Mouse (Mus musculus) hindbrain, postnatal 0 days (tissue): ENCODE measurements around the gene Dedd2. TPM values are rescaled to one million over a fixed set of nuclear protein-coding genes. Genes with fewer than 3 reads are reported as not detected.

Experiments used
- ATAC-seq: fragments of 200-750 bp; cut with Nextera tagmentation; 2 replicates; pipeline ENCODE4 v1.8.0; 2017; ENCODE audit warnings: mild to moderate bottlenecking, moderate TSS enrichment, moderate library complexity
- DNase-seq: peaks from one replicate; pipeline ENCODE4 v3.0.0-alpha.2; 2015; ENCODE audit warnings: low spot score
- H3K27ac ChIP-seq: fragments of 300-500 bp; sonication (generic); 2 replicates; pipeline ENCODE4 v1.5.1; 2014; ENCODE audit warnings: mild to moderate bottlenecking
- H3K27me3 ChIP-seq: fragments of 300-500 bp; sonication (generic); 2 replicates; pipeline ENCODE4 v1.6.1; 2014; ENCODE audit warnings: low read length, mixed read lengths; ENCODE audit not compliant: insufficient read depth
- H3K36me3 ChIP-seq: fragments of 300-500 bp; sonication (generic); 2 replicates; pipeline ENCODE4 v1.6.1; 2014; ENCODE audit warnings: low read length, mixed read lengths; ENCODE audit not compliant: insufficient read depth
- H3K4me1 ChIP-seq: fragments of 300-500 bp; sonication (generic); 2 replicates; pipeline ENCODE4 v1.6.1; 2014; ENCODE audit warnings: antibody characterized with exemption, low read length, mixed read lengths; ENCODE audit not compliant: insufficient read depth
- H3K4me2 ChIP-seq: fragments of 300-500 bp; sonication (generic); 2 replicates; pipeline ENCODE4 v1.6.1; 2014; ENCODE audit warnings: low read depth, mild to moderate bottlenecking, low read length, moderate library complexity, mixed read lengths
- H3K4me3 ChIP-seq: fragments of 300-500 bp; sonication (generic); 2 replicates; pipeline ENCODE4 v1.5.1; 2014; ENCODE audit warnings: low read length
- H3K9ac ChIP-seq: fragments of 300-500 bp; sonication (generic); replicated peaks from 2 replicates; pipeline ENCODE4 v1.6.1; 2014; ENCODE audit warnings: mild to moderate bottlenecking, low read length, moderate library complexity, mixed read lengths
- H3K9me3 ChIP-seq: fragments of 300-500 bp; sonication (generic); 2 replicates; pipeline ENCODE4 v1.6.1; 2016; ENCODE audit warnings: low read length, mixed read lengths
- CTCF ChIP-seq: IDR thresholded peaks from 2 replicates; pipeline ENCODE4 v1.5.1; 2016; ENCODE audit warnings: antibody characterized with exemption, control low read depth, low read depth
- WGBS: fragments of 180-500 bp; shearing (Covaris S2); extraction: QIAGEN DNeasy Blood & Tissue Kit; methylation state at CpG from one replicate; pipeline ENCODE4 v1.1.7; 2014; 5-methylcytosine and 5-hydroxymethylcytosine counted together
- polyA plus RNA-seq: library from polyadenylated mRNA; unstranded; fragments of >200 nt; fragmentation: Nextera tagmentation; extraction: Ambion mirVana; gene quantifications from 2 replicates; pipeline ENCODE4 v1.2.1, GENCODE M21; 2015
- total RNA-seq: library from RNA; depleted of rRNA; stranded (reverse); fragments of >200 nt; gene quantifications from 2 replicates; pipeline ENCODE4 v1.2.3, GENCODE M21; 2014

Gene Dedd2
- total and polyA plus RNA-seq, 2 experiments from 2014 or later: 19.8 to 31.7 TPM

DNA sequence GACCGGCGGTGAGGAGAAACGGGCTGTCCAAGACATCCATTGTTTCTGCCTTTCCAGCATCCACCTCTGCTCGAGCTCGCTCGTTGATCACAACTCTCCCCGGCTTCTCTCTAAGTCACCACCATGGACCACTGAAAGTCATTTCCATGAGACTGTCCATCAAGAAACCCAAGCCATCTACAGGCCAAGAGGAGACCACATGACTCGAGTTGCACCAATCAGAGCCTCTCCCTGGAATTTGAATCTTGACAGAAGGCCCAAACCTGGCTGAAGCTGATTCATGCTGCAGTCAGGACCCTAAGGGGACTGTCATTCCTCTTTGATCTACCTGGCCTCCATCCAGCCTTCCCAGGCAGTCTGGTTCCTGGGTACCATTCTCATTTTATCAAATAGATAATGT lies 28.3 kb downstream of the Dedd2 start:
- no peak overlapping the region for H3K4me2 ChIP-seq
- no peak overlapping the region for H3K4me3 ChIP-seq
- H3K9me3 ChIP-seq: no peaks in the 10 kb centered on the region
- H3K36me3 ChIP-seq: no peaks in the 10 kb centered on the region
- TF ChIP-seq CTCF: no peak
- no peak overlapping the region for H3K9ac ChIP-seq
- H3K4me1 ChIP-seq: no peaks in the 10 kb centered on the region
- no peaks in the 10 kb centered on the region for H3K27me3 ChIP-seq
- DNase-seq: peak; percentile 54
- ATAC-seq: peak; percentile 70
- WGBS: 71% methylated on average over 8 of the region's 8 CpGs
- no peak overlapping the region for H3K27ac ChIP-seq

DNA sequence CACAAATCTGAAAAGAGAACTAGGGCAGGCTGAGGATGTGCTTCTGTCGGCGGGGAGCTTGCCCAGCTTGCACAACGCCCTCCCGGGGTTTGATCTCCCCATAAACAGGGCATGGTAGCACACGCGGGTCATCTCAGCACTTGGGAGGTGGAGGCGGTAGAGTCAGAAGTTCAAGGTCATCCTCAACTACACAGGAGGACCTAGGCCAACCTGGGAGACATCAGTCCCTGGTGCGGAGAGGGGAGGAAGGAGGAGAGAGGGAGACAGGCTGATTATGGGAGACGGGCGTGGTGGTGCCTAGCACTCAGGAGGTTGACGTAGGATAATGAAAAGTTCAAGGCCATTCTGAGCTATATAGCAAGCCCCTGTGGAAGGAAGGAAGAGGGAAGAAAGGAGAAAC lies 29.6 kb downstream of the Dedd2 start:
- no peak for DNase-seq
- Histone ChIP-seq H3K36me3 (no peaks in the 10 kb centered on the region), H3K4me3 (no peak overlapping the region), H3K27ac (no peak overlapping the region), H3K4me1 (no peaks in the 10 kb centered on the region), H3K27me3 (no peaks in the 10 kb centered on the region), H3K9ac (no peak overlapping the region), H3K9me3 (no peaks in the 10 kb centered on the region), H3K4me2 (no peak overlapping the region)
- ATAC-seq: no peak
- TF ChIP-seq CTCF: no peak
- WGBS: 89% methylated on average over 11 of the region's 11 CpGs

GRCm38 (mm10) chr7:25187662-25188650 lies 32.5 kb downstream of the Dedd2 start:
- TF ChIP-seq CTCF: peak; percentile 100

GRCm38 (mm10) chr7:25184091-25184490 lies 36.3 kb downstream of the Dedd2 start:
- H3K9ac ChIP-seq: no peak overlapping the region
- H3K4me2 ChIP-seq: no peak overlapping the region
- H3K9me3 ChIP-seq: no peaks in the 10 kb centered on the region
- no peaks in the 10 kb centered on the region for H3K36me3 ChIP-seq
- ATAC-seq (no peak), DNase-seq (no peak)
- H3K27ac ChIP-seq: no peak overlapping the region
- H3K4me1 ChIP-seq: no peaks in the 10 kb centered on the region
- WGBS: 80% methylated on average over 6 of the region's 6 CpGs
- H3K4me3 ChIP-seq: no peak overlapping the region
- no peak for TF ChIP-seq CTCF
- H3K27me3 ChIP-seq: no peaks in the 10 kb centered on the region

More at GRCm38 (mm10) chr7:25187662-25188650, 32.5 kb downstream of the Dedd2 start:
- H3K4me2 ChIP-seq: peak overlapping the region; percentile 23
- no peaks in the 10 kb centered on the region for H3K9me3 ChIP-seq
- no peaks in the 10 kb centered on the region for H3K4me1 ChIP-seq
- H3K27ac ChIP-seq: no peak overlapping the region
- H3K27me3 ChIP-seq: no peaks in the 10 kb centered on the region
- no peak overlapping the region for H3K4me3 ChIP-seq
- H3K9ac ChIP-seq: no peak overlapping the region
- ATAC-seq: peak; percentile 89
- peak; percentile 93 for DNase-seq
- no peaks in the 10 kb centered on the region for H3K36me3 ChIP-seq
- 32% methylated on average over 21 of the region's 21 CpGs for WGBS

DNA sequence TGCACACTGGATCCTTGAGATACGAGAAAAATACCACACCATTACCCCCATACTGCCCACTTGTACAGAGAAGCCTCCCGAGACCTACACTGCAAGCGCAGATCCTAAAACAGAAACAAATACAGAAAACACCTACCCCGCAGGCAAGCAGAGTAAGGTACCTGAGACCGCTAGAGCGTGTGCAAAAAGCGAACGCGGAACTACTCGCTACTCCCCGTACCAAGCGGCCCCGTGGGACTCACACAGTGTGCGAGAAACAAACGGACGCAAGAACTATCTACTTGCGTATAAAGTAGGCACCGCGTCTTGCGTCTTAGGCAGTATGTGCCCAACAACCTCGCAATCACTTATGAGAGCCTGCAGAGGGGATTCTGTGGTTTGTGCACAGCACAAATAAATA lies 38.6 kb downstream of the Dedd2 start:
- no peak for TF ChIP-seq CTCF
- Histone ChIP-seq H3K4me3 (peak overlapping the region; percentile 24), H3K4me1 (peaks cover 11% of the 10 kb centered on the region; the same call in 1 of the 2 replicates), H3K9me3 (no peaks in the 10 kb centered on the region), H3K27ac (no peak overlapping the region), H3K4me2 (peak overlapping the region; percentile 76), H3K27me3 (no peaks in the 10 kb centered on the region), H3K9ac (no peak overlapping the region), H3K36me3 (no peaks in the 10 kb centered on the region)
- DNase-seq (peak; percentile 59), ATAC-seq (no peak)
- WGBS: 3% methylated on average over 21 of the region's 21 CpGs

GRCm38 (mm10) chr7:25181331-25181790 lies 39.1 kb downstream of the Dedd2 start:
- WGBS: under 1% methylated on average over 14 of the region's 15 CpGs
- DNase-seq (no peak), ATAC-seq (no peak)
- H3K27ac ChIP-seq: no peak overlapping the region
- H3K9ac ChIP-seq: no peak overlapping the region
- H3K4me2 ChIP-seq: peak overlapping the region; percentile 76
- no peaks in the 10 kb centered on the region for H3K9me3 ChIP-seq
- H3K4me3 ChIP-seq: peak overlapping the region; percentile 24
- H3K27me3 ChIP-seq: no peaks in the 10 kb centered on the region
- H3K36me3 ChIP-seq: no peaks in the 10 kb centered on the region
- H3K4me1 ChIP-seq: peaks cover 14% of the 10 kb centered on the region; the same call in 1 of the 2 replicates
- TF ChIP-seq CTCF: peak; percentile 68
